Mouse (Mus musculus) intestine, embryonic 14.5 days (tissue): ENCODE measurements around the gene Enoph1. TPM values are rescaled to one million over a fixed set of nuclear protein-coding genes. Genes with fewer than 3 reads are reported as not detected.

Experiments
- ATAC-seq: fragments of 200-750 bp; cut with Nextera tagmentation; replicated peaks from 2 replicates; pipeline ENCODE4 v1.8.0; 2017; ENCODE audit warnings: low read depth, moderate number of reproducible peaks, moderate TSS enrichment, moderate library complexity; ENCODE audit not compliant: low FRiP score, low TSS enrichment
- DNase-seq: peaks from one replicate; pipeline ENCODE4 v3.0.0-alpha.2; 2018; ENCODE audit warnings: low spot score
- H3K27ac ChIP-seq: fragments of 300-500 bp; sonication (generic); 2 replicates; pipeline ENCODE4 v1.5.1; 2014; ENCODE audit warnings: low read depth, mild to moderate bottlenecking, control low read depth
- H3K27me3 ChIP-seq: fragments of 300-500 bp; sonication (generic); replicated peaks from 2 replicates; pipeline ENCODE4 v1.6.1; 2014; ENCODE audit warnings: low read length, control low read depth; ENCODE audit not compliant: control insufficient read depth, insufficient read depth
- H3K36me3 ChIP-seq: fragments of 300-500 bp; sonication (generic); 2 replicates; pipeline ENCODE4 v1.6.1; 2014; ENCODE audit warnings: low read length, control low read depth; ENCODE audit not compliant: control insufficient read depth, insufficient read depth
- H3K4me1 ChIP-seq: fragments of 300-500 bp; sonication (generic); replicated peaks from 2 replicates; pipeline ENCODE4 v1.6.1; 2014; ENCODE audit warnings: low read length, control low read depth, mixed read lengths; ENCODE audit not compliant: control insufficient read depth, insufficient read depth
- H3K4me2 ChIP-seq: fragments of 300-500 bp; sonication (generic); 2 replicates; pipeline ENCODE4 v1.6.1; 2014; ENCODE audit warnings: low read length
- H3K4me3 ChIP-seq: fragments of 300-500 bp; sonication (generic); 2 replicates; pipeline ENCODE4 v1.5.1; 2014; ENCODE audit warnings: low read depth, low read length, control low read depth, mixed read lengths
- H3K9ac ChIP-seq: fragments of 300-500 bp; sonication (generic); 2 replicates; pipeline ENCODE4 v1.6.1; 2014; ENCODE audit warnings: mild to moderate bottlenecking, low read length
- H3K9me3 ChIP-seq: fragments of 300-500 bp; sonication (generic); 2 replicates; pipeline ENCODE4 v1.6.1; 2016; ENCODE audit warnings: low read length, control low read depth; ENCODE audit not compliant: control insufficient read depth
- WGBS: fragments of 180-500 bp; shearing (Covaris S2); extraction: QIAGEN DNeasy Blood & Tissue Kit; methylation state at CpG from one replicate; pipeline ENCODE4 v1.1.7; 2014; 5-methylcytosine and 5-hydroxymethylcytosine counted together
- polyA plus RNA-seq: library from polyadenylated mRNA; unstranded; fragments of >200 nt; fragmentation: Nextera tagmentation; extraction: Ambion mirVana; gene quantifications from 2 replicates; pipeline ENCODE4 v1.2.1, GENCODE M21; 2014

The Enoph1 gene
- polyA plus RNA-seq, 1 experiment from 2014 or later = 49.8 TPM

GRCm38 (mm10) chr5:100006324-100007039, 33.3 kb upstream of the Enoph1 start:
- WGBS = 76% methylated on average over 4 of the region's 4 CpGs
- ATAC-seq = peak; percentile 70

GRCm38 (mm10) chr5:100007040-100007375, 32.8 kb upstream of the Enoph1 start:
- DNase-seq (no peak), ATAC-seq (no peak)
- no peak overlapping the region for H3K27ac ChIP-seq
- no peak overlapping the region for H3K4me3 ChIP-seq
- no peak overlapping the region for H3K9ac ChIP-seq
- WGBS = 82% methylated on average over 4 of the region's 4 CpGs
- H3K9me3 ChIP-seq = no peaks in the 10 kb centered on the region
- no peaks in the 10 kb centered on the region for H3K36me3 ChIP-seq
- no peak overlapping the region for H3K4me2 ChIP-seq
- no peaks in the 10 kb centered on the region for H3K4me1 ChIP-seq
- H3K27me3 ChIP-seq = no peaks in the 10 kb centered on the region

More at GRCm38 (mm10) chr5:100006324-100007039, 33.3 kb upstream of the Enoph1 start:
- H3K27me3 ChIP-seq = no peaks in the 10 kb centered on the region
- H3K27ac ChIP-seq = no peak overlapping the region
- no peaks in the 10 kb centered on the region for H3K4me1 ChIP-seq
- no peak overlapping the region for H3K4me2 ChIP-seq
- no peak overlapping the region for H3K4me3 ChIP-seq
- H3K9ac ChIP-seq = no peak overlapping the region
- no peaks in the 10 kb centered on the region for H3K36me3 ChIP-seq
- no peak for DNase-seq
- H3K9me3 ChIP-seq = no peaks in the 10 kb centered on the region

- Histone ChIP-seq H3K4me2 (no peak overlapping the region), H3K4me3 (no peak overlapping the region), H3K27me3 (no peaks in the 10 kb centered on the region), H3K36me3 (no peaks in the 10 kb centered on the region), H3K9ac (no peak overlapping the region), H3K9me3 (no peaks in the 10 kb centered on the region), H3K4me1 (no peaks in the 10 kb centered on the region), H3K27ac (no peak overlapping the region)
- WGBS = 61% methylated on average over 3 of the region's 3 CpGs
- DNase-seq (no peak), ATAC-seq (no peak)
These were observed 31.3 kb upstream of the Enoph1 start for GRCm38 (mm10) chr5:100008485-100008884.

- Histone ChIP-seq H3K4me2 (no peak overlapping the region), H3K9me3 (no peaks in the 10 kb centered on the region), H3K27ac (no peak overlapping the region), H3K27me3 (no peaks in the 10 kb centered on the region), H3K4me1 (no peaks in the 10 kb centered on the region), H3K9ac (no peak overlapping the region), H3K4me3 (no peak overlapping the region), H3K36me3 (no peaks in the 10 kb centered on the region)
- no peak for DNase-seq
- ATAC-seq = no peak
- 88% methylated on average over 9 of the region's 9 CpGs for WGBS
These were observed 27.2 kb upstream of the Enoph1 start for GRCm38 (mm10) chr5:100012599-100012998.

GRCm38 (mm10) chr5:100020089-100020488, 19.7 kb upstream of the Enoph1 start:
- no peak for DNase-seq
- Histone ChIP-seq H3K27ac (no peak overlapping the region), H3K9me3 (no peaks in the 10 kb centered on the region), H3K4me3 (no peak overlapping the region), H3K4me1 (no peaks in the 10 kb centered on the region), H3K9ac (no peak overlapping the region), H3K4me2 (no peak overlapping the region), H3K36me3 (no peaks in the 10 kb centered on the region), H3K27me3 (no peaks in the 10 kb centered on the region)
- no peak for ATAC-seq

- ATAC-seq (no peak), DNase-seq (no peak)
- Histone ChIP-seq H3K4me3 (no peak overlapping the region), H3K36me3 (no peaks in the 10 kb centered on the region), H3K4me1 (no peaks in the 10 kb centered on the region), H3K9ac (no peak overlapping the region), H3K9me3 (no peaks in the 10 kb centered on the region), H3K27me3 (no peaks in the 10 kb centered on the region), H3K27ac (no peak overlapping the region), H3K4me2 (no peak overlapping the region)
- 73% methylated on average over 5 of the region's 5 CpGs for WGBS
These were observed 15.4 kb upstream of the Enoph1 start for GRCm38 (mm10) chr5:100024403-100024802.

- ATAC-seq = no peak
- Histone ChIP-seq H3K4me2 (no peak overlapping the region), H3K36me3 (no peaks in the 10 kb centered on the region), H3K27me3 (no peaks in the 10 kb centered on the region), H3K9me3 (no peaks in the 10 kb centered on the region), H3K9ac (no peak overlapping the region), H3K4me3 (no peak overlapping the region), H3K4me1 (no peaks in the 10 kb centered on the region), H3K27ac (no peak overlapping the region)
- DNase-seq = no peak
- 63% methylated on average over 1 of the region's 1 CpGs for WGBS
These were observed 14.9 kb upstream of the Enoph1 start for GRCm38 (mm10) chr5:100024868-100025267.

GRCm38 (mm10) chr5:100030069-100030468, 9.7 kb upstream of the Enoph1 start:
- Histone ChIP-seq H3K4me2 (no peak overlapping the region; the same call in 1 of the 2 replicates), H3K27me3 (no peaks in the 10 kb centered on the region), H3K9ac (no peak overlapping the region), H3K4me3 (no peak overlapping the region), H3K9me3 (no peaks in the 10 kb centered on the region), H3K4me1 (no peaks in the 10 kb centered on the region), H3K27ac (no peak overlapping the region; the same call in 1 of the 2 replicates), H3K36me3 (peaks cover 35% of the 10 kb centered on the region)
- DNase-seq (peak; percentile 68), ATAC-seq (peak; percentile 62)
- WGBS = 15% methylated on average over 6 of the region's 6 CpGs

GRCm38 (mm10) chr5:100032107-100032506, 7.7 kb upstream of the Enoph1 start:
- H3K36me3 ChIP-seq = peaks cover 56% of the 10 kb centered on the region
- 89% methylated on average over 2 of the region's 2 CpGs for WGBS

More at GRCm38 (mm10) chr5:100032107-100032506, 7.7 kb upstream of the Enoph1 start:
- Histone ChIP-seq H3K4me3 (no peak overlapping the region), H3K27ac (no peak overlapping the region), H3K4me1 (peaks cover 12% of the 10 kb centered on the region), H3K27me3 (no peaks in the 10 kb centered on the region), H3K4me2 (no peak overlapping the region), H3K9me3 (no peaks in the 10 kb centered on the region), H3K9ac (no peak overlapping the region)
- ATAC-seq = 0 out of 2 replicates have a peak, but pooled peaks have one; percentile 20
- no peak for DNase-seq
